Mouse (Mus musculus): Measurements from ENCODE around the gene Clip2.
"Not testable (repeated sequence)": the region's sequence is repeated elsewhere in the genome, so short reads cannot be mapped to it uniquely, and the experiment has no call there.

The Clip2 gene

DNA sequence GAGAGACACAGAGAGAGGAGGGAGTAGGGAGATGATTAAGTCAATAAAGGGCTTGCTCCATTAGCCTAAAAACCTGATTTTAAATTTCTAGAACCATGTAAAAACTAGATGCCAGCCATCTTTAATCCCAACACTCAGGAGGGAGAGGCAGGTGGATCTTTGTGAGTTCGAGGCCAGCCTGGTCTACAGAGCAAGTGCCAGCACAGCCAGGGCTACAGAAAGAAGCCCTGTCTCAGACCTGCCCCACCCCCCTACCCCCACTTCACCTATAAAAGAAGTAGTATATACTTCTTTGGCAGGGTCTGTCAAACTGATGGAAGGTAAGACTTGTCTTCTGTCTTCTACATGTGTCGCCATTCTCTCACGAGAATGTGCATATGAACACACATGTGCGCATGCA, 91.7 kb downstream of the Clip2 start:
- no peak for DNase-seq (ENCODE audit: low read depth, low spot score)

DNA sequence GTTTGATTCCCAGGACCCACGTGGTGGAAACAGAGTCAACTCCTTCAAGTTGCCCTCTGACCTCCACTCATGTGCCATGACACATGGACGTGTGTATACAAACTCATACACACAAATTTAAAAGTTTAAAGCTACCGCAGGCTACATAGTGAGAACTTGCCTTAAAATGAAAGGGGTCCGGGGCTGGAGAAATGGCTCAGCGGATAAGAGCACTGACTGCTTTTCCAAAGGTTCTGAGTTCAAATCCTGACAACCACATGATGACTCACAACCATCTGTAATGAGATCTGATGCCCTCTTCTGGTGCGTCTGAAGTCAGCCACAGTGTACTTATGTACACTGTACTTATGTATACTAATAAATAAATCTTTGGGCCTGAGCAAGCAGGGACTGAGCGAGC, 93.1 kb downstream of the Clip2 start:
- no peak for DNase-seq (ENCODE audit: low read depth, low spot score)

DNA sequence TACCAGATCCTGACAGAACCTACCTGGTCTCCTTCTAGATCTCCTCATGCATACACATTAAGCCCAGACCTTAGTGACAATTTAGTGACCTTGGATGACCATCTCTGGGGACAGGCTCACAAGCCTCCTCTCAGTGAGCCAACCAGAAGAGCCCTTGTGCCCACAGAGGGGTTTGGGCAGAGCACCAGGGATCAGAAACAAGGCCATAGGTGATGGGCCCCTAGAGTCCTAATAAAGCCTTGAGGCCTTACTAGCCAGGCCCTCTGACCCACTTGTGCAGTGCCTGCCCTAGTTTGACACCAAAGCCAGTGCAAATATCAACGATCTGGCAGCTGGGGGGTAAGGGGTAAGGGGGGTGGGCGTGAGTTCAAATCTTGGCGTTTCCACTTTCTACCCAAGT, 93.8 kb downstream of the Clip2 start:
- no peak for DNase-seq (ENCODE audit: low read depth, low spot score)

DNA sequence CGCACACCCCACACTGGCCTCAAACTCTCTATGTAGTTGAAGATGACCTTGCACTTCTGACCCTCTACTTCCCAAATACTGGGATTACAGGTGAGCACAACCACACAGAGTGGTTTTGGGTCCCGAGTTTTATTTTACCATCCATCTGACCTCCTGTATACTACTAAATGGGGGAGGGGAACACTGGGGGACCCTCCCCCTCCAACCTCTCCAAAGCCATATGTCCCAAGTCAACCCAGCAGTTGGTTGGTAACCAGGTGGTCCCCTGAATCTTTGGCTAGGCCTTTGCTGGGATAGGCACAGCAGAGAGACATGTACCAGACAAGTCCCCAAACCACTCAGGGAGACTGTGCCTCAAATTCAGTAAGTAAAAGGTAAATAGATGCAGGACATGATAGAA, 94.9 kb downstream of the Clip2 start:
- DNase-seq (ENCODE audit: low read depth, low spot score), result no peak

DNA sequence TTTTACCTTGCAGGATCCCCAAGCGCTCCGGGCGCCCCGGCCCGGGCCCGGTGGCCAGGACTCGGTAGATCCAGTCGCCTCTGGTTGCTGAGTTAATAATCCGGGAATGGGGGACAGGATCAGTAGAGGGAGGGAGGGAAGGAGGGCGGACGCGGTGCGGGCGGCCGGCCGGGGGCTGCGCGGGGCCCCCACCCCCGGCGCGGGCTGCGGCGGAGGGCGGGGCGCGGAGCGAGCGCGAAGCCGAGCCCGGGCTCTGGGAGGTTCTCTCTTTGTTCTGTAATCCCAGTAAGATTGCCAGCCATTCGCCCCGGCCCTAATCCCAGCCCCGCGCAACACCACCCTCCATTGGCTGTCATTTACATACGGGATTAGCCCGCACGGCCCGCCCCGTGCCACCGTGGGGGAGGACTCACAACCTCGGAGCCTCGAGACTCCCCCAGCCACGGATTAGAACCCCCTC, 95.7 kb downstream of the Clip2 start, which contains the start of gene Gtf2ird1:
Gtf2ird1 (minus strand) TSS at position 214 of the 460 bp plus-strand sequence.
- no peak for DNase-seq (ENCODE audit: low read depth, low spot score)

DNA sequence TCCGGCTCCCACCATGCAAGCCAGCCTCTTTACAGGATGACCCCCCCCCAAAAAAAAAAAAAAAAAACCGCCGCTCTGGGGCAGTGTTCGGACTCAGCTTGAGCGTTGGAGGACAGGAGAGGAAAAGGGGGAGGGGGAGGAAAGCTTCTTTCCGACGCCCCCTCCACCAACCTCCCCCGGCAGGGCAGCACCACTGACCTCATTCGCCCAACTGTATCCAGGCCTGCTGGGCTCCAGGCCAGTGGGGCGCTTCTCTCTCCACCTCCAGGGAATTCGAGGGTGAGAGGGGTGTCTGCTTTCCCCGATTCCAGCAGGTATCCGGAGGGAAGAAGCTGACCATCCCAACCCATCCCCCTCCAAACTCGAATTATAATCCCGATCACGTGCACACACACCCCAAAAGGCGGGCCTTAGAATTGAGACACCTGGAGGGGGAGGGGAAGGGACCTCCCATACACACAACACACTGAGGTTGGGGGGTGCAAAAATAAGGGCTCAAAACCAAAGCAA, 96.3 kb downstream of the Clip2 start:
- no peak for DNase-seq (ENCODE audit: low read depth, low spot score)

DNA sequence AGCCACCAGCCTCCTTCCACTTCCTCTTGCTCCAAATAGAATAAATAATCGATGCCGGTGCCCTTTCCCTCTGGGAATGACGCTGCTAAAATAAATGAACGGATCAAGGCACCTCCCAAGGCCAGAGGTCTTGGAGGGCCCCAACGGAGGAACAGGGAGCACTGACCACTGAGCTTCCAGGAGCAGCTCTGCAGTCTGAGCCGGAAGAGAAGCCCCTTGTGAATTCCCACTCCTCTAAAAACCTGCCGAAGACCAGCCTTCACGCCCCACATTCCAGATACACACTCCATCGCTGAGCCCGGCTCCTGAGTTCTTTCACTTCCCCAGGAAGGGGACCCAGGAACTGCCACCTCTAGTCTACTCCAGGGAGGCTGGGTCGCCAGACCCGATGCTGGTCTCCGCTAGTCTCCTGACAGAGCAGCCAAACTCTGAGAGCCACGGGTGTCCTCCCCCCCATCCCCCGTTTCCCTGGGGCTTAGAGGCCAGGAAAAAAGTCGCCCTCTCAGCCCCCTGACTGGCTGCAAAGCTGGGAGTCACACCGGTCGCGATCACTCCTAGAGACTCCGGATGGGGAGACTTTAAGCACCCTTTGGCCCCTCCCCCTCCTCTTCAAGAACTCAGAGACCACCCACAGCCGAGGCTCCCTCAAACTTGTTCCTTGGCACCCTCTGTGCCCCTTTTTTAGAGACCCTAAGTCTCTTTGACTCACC, 96.9 kb downstream of the Clip2 start:
- DNase-seq (ENCODE audit: low read depth, low spot score), result no peak

DNA sequence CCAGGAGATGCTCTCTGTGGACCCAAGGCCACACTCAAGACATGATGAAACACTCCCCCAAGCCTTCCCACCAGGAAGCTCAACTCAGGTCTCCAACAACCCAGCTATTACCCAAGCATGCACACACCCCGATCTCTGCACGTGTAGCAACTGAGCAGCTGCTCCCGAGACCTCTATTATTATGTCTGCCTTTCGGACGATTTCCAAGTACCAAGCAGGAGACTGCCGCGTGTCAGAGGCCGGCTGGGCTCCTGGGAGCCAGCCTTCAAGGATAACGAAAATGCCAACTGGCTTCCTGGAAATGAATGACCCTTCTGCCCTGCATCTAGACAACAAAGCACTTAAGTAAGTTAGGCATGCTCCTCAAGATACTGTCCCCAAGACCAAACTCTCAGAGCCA, 97.8 kb downstream of the Clip2 start:
- no peak for DNase-seq (ENCODE audit: low read depth, low spot score)

DNA sequence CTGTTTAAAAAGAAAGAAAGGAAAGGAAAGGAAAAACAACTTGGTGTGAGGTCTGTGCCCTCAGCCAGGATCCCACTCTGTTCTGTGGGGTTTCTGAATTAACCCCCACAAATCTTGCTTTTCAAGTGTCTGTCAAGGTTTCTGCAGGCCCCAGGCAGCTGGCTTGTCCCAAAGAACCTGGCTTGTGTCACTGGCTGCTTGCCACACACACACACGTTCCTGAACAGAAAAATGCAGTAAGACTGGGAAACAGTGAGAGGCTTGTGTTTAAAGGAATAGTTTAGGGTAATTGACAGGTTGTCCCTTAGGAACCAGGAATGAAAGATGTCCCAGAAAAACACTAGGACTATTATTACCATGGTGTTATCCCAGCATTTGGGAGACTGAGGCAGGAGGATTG, 98.7 kb downstream of the Clip2 start:
- DNase-seq (ENCODE audit: low read depth, low spot score), result no peak

DNA sequence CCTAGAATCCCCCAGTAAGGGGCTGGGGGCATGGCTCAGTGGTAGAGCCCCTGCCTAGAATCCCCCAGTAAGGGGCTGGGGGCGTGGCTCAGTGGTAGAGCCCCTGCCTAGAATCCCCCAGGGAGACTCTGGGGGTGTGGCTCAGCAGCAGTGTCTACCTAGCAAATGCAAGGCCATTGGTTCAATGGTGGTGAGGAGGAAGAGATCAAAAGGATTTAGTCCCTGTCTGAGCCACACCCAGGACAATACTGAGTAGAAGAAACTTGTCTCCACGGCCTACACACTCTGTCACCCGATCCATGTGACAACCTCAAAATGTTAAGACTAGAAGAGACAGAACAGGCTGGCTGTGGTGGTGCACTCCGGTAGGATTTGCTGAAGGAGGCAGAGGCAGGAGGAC, 105.5 kb downstream of the Clip2 start:
- not testable (repeated sequence) for DNase-seq (ENCODE audit: low read depth, low spot score)

DNA sequence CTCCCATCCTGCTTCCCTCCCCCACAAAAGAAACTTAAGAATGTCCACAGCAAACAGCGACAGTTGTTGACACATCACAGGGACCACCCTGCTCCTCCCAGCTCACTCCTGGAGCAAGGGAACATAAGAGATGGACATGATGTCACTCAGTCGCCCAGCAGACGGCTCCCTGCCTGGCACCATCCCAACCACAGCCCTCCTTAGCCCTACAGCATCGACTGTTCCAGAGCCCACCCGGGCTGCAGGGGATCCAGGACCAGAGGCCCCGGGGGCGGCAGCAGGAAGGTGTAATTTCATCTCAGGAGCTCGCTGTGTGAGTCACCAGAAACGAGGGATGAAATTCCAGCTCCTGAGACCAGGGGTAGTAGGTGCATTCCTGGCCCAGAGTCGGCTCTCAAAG, 106.3 kb downstream of the Clip2 start:
- DNase-seq (ENCODE audit: low read depth, low spot score), result no peak

DNA sequence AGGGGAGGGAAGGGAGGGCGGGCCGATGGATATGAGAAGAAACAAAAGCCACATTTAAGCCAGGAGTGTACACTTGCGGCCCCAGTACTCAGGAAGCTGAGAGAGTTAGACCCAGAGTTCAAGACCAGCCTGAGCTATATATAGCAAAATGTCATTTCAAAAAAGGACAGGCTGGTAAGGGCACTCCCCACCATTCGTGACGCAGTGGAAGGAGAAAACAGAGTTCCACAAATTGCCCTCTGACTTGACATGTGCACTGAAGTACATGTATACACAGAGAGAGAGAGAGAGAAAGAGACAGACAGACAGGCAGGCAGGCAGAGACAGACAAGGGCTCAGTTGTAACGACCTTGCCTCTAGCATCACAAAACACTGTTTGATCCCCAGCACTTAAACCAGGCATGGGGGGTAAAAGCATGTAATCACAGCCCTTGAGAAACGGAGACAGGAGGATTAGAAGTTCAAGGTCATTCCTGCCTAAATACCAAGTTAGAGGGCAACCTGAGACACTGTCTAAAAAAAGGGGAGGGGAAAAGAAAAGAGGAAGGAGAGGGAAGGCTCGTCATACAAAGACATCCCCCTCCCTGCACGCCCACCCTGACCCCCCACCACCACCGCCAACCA, 106.9 kb downstream of the Clip2 start:
- DNase-seq (ENCODE audit: low read depth, low spot score), result no peak

DNA sequence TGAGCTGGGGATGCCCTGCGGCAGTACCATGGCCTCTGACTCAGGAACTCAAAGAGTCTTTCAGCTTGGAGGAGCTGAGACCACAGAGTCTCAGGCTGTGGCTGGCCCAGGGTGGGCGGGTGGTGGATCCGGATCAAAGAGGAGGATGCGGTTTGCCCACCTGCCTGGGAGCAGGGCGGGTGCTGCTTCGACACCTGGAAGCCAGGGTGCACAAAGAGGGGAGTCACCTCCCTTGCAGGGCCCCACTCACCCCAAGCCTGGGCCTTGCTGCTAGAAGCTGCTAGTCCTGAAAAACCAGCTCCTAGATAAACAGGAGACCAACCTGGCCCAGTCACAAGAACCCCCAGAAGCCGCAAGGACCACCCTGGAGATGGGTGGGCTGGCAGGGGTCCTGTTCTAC, 107.8 kb downstream of the Clip2 start:
- DNase-seq (ENCODE audit: low read depth, low spot score), result no peak

DNA sequence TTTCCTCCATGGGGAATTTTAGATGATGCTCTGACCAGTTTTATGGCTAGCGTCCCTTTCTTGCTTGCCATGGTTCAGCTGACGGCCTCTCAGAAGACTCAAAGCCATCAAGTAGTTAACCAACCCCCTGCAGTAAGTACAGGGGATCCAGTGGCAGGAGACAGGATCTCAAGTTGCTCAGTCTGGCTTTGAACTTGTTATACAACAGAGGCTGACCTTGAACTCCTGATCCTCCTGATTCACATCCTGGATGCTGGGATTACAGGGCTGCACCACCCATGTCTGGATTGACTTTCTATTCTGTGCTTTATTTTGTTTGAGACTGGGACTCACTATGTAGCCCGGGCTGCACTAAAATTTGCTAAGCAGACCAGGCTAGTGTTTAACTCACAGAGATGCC, 110.2 kb downstream of the Clip2 start:
- DNase-seq (ENCODE audit: low read depth, low spot score), result no peak

DNA sequence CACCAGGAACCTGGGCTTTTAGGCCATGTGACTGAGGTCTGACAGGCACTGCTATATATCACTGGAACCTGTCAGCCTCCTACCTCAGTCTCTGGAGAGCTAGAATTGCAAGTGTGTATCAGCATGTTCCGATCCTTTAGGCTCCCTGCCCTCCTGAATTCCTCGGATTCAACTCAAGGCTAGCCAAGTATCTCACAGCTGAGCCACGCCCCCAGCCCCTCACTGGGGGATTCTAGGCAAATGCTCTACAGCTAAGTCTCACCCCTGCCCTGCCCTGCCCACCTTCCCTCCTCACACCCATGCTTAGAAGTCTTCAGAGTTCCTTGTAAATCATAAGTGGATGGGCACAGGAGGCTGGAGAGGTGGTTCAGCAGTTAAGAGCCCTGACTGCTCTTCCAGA, 111.1 kb downstream of the Clip2 start:
- DNase-seq (ENCODE audit: low read depth, low spot score), result no peak

DNA sequence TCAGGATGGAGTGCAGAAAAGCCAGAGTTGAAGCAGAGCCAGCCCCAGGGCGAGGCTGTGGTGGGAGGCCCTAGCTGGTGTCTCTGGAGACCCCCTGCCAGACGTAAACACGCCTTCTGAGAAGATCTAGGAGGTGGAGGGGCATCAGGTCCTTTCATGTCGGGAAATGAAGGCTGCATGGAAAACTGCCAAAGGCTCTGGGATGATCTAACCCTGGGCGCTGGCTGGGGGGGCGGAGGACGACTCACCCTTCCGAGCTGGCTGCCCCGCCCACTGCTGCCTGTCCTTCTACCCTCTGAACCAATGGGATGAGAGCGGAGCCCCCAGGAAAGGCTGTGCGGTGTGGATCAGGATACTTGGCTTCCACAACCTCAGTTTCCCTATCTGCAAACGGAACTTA, 112.1 kb downstream of the Clip2 start:
- no peak for DNase-seq (ENCODE audit: low read depth, low spot score)

DNA sequence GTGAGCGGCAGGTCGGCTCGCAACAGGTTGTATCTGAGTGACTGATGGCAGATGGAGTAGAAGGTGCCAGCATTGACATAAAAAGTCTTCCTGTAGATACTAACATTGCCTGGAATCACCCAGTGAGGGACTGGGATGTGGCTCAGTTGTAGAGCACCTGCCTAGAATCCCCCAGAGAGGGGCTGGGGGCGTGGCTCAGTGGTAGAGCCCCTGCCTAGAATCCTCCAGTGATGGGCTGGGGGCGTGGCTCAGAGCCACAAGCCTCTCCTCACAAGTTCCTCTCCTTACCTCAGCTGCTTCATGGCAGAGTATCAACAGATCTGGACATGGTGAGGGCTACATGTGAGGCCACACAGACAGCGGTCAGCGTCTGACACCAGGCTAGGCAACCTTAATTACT, 112.8 kb downstream of the Clip2 start:
- DNase-seq (ENCODE audit: low read depth, low spot score), result no peak

Data from c-Kit-negative CD71-positive TER-119-positive erythroid progenitor cells, embryonic 14.5 days (primary cell).